Mouse (Mus musculus) CH12.LX (cell line): ENCODE data around the gene Olfr427.
"Not testable (repeated sequence)": the region's sequence is repeated elsewhere in the genome, so short reads cannot be mapped to it uniquely, and the experiment has no call there.

Experiments
- CTCF ChIP-seq, 2 experiments: IDR thresholded peaks in 1 of 2; conservative IDR thresholded peaks in 1 of 2; 2 replicates each; pipeline ENCODE4 v1.5.1; 2011 to 2012; ENCODE audit warnings: low read depth in 2 of 2, low read length in 2 of 2, improper control_type of control experiment in 1 of 2, inconsistent platforms in 1 of 2, mild to moderate bottlenecking in 1 of 2, moderate library complexity in 1 of 2
- E2F4 ChIP-seq: IDR thresholded peaks from 2 replicates; pipeline ENCODE4 v1.6.1; 2011; ENCODE audit warnings: low read depth, low read length, improper control_type of control experiment; ENCODE audit not compliant: insufficient replicate concordance
- EP300 ChIP-seq: IDR thresholded peaks from 2 replicates; pipeline ENCODE4 v1.6.1; 2011; ENCODE audit warnings: low read length, improper control_type of control experiment
- MAX ChIP-seq: IDR thresholded peaks from 2 replicates; pipeline ENCODE4 v1.6.1; 2011; ENCODE audit warnings: low read length, improper control_type of control experiment
- MEF2A ChIP-seq: IDR thresholded peaks from 2 replicates; pipeline ENCODE4 v1.6.1; 2014; ENCODE audit warnings: low read depth, mild to moderate bottlenecking, inconsistent platforms, low read length, improper control_type of control experiment, borderline replicate concordance
- POLR2A ChIP-seq: IDR thresholded peaks from 2 replicates; pipeline ENCODE4 v1.6.1; 2011; ENCODE audit warnings: low read depth, mild to moderate bottlenecking, improper control_type of control experiment, low read length
- POLR2AphosphoS2 ChIP-seq: IDR thresholded peaks from 2 replicates; pipeline ENCODE4 v1.6.1; 2011; ENCODE audit warnings: low read depth, low read length, improper control_type of control experiment
- SIN3A ChIP-seq: IDR thresholded peaks from 2 replicates; pipeline ENCODE4 v1.6.1; 2012; ENCODE audit warnings: low read length, improper control_type of control experiment, inconsistent platforms
- TCF12 ChIP-seq: IDR thresholded peaks from 2 replicates; pipeline ENCODE4 v1.6.1; 2014; ENCODE audit warnings: low read depth, mild to moderate bottlenecking, inconsistent platforms, low read length, improper control_type of control experiment

DNA sequence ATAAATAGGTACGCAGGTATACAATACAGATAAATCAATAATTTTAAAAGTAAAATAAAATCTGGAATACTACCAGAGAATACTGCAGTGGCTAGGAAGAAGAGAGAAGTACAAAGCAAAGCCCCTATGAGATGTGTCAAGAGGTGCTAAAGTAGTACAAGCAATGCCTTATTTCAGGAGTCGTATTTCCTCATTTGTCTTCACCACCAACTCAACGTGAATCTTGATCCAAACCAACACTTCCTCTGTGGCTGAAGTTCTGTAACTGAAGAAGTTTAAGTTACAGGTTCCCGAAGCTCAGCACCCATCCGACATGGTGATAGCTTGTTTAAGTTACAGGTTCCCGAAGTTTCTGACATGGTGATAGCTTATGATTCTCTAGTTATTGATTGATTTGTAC is 48.5 kb upstream of the Olfr427 start:
- not testable (repeated sequence) for TF ChIP-seq E2F4; POLR2AphosphoS2; MEF2A; CTCF (conservative IDR thresholded peaks at IDR 0.05 in 1 of 2, IDR thresholded peaks at IDR 0.05 in 1 of 2; ENCODE audit: low read depth in 2 of 2, low read length in 2 of 2); EP300; TCF12; POLR2A; SIN3A; MAX
